Mouse (Mus musculus) cerebellum, adult 9-10 months (tissue): ENCODE measurements around the gene Il5ra.

Experiments
- DNase-seq: peaks from one replicate; pipeline ENCODE4 v3.0.0; 2022

Il5ra gene

GRCm38 (mm10) chr6:106732563-106732962, 16.3 kb downstream of the Il5ra start:
- DNase-seq = no peak

GRCm38 (mm10) chr6:106729682-106730314, 19.0 kb downstream of the Il5ra start:
- DNase-seq = no peak

DNA sequence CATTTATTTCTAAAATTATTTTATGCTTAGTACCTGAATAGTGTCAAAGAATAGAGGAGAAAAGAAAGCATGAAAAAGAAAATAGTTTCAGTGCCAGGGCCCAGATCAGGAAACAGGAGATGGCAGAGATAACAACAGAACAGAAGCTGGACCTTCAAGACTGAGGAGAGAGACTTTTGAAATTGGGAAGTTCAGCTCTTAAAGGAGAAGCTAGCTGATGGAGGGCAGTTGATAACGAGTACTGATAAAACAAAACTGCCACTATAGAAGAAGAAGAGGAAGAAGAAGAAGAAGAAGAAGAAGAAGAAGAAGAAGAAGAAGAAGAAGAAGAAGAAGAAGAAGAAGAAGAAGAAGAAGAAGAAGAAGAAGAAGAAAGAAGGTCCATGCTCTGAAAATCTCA, 21.1 kb downstream of the Il5ra start:
- no peak for DNase-seq

DNA sequence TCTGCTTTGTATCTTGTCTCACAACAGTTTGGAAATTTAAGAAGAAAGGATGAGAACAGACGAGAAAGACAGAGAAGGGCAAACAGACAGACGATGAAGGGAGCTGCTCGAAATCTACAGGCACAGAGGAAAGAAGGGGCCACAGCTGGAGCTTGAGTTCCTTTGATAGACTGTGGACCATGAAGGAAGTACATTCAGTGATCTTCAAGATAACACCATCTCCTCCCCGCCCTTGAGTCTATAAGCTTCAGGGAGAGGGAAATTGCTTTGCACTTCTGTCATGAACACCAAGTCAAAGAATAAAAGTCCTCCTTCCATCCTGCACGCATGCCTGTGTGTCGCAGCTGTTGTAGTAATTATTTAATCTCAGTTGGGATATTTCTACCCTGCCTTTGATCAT, 22.8 kb downstream of the Il5ra start:
- DNase-seq = no peak

DNA sequence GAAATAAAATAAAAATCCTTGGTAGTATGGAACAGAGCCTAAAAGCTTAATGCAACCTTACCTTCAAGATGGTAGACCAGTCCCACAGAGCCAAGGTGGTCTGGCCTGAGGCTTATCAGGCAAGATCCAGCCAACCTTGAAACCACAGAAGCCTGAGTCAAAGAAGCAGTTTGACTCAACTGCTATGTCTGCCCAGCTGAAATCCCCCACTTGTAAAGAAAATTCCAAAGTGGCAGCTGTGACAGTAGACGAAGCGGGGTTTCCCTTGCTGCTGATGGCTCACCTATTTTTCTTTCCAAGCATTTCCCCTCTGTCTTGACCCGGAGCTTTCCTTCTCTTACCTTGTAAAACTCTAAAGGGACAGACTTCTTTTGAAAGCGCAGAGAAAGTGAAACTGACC, 23.2 kb downstream of the Il5ra start:
- DNase-seq = no peak

DNA sequence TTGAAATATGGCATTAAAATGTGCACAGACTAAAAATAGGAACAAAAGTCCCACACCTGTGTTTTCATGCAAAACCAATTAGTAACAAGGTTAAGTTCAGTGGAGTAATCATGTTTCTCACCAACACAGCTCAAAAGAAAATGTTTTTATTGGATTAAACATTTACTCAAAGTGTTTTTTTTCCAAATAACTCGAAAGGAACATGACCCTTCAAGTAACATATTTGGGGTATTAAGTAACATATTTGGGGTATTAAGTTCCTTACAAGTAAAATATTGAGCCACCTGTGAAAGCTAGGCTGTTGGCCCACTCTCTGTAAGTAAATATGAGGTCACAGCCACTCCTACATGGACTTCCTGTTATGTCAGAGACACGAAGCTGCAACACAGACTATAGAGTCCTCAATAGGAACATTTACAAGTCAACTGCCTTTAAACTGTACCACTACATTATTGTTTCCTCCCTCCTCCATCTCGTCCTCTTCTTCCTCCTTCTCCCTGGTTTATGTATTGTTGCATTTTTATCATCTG, 43.3 kb downstream of the Il5ra start:
- no peak for DNase-seq

DNA sequence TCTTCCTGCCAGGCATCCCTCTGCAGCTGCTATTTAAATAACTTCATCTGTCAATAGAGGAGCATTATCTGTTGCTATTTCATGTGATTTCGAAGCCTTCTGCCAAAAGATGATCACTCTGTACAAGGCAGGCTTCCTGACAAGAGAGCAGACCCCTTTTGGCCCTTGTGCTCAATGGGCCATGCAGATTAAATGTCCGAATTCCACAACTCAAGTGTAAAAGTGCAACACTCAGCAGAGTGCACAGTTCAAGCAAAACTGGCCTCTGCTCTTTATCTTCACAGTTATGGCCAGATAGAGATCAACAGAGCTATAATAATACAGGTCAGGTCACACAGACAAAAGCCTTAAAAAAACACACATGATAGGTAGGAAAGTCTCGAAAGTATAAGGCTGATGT, 46.9 kb downstream of the Il5ra start:
- DNase-seq = no peak

- no peak for DNase-seq
Observed at GRCm38 (mm10) chr6:106675581-106675980, 73.3 kb downstream of the Il5ra start.

GRCm38 (mm10) chr6:106663780-106664651, 84.8 kb downstream of the Il5ra start:
- DNase-seq = peak; percentile 18
